Mouse (Mus musculus) liver, embryonic 15.5 days (tissue): ENCODE measurements at regions not wholly inside any gene's neighbourhood (a gene's known extent, or its start where the extent isn't known, plus 50 kb on each side); places are given as distances from the start of the nearest gene placed in this dataset.

Experiments
- ATAC-seq: fragments of 200-750 bp; cut with Nextera tagmentation; 2 replicates; pipeline ENCODE4 v1.8.0; 2017; ENCODE audit warnings: moderate number of reproducible peaks, mild to moderate bottlenecking, moderate library complexity; ENCODE audit not compliant: insufficient read depth
- H3K27ac ChIP-seq: fragments of 300-500 bp; sonication (generic); replicated peaks from 2 replicates; pipeline ENCODE4 v1.5.1; 2015; ENCODE audit warnings: mild to moderate bottlenecking, inconsistent platforms
- H3K27me3 ChIP-seq: fragments of 300-500 bp; sonication (generic); 2 replicates; pipeline ENCODE4 v1.6.1; 2015; ENCODE audit warnings: mild to moderate bottlenecking, inconsistent platforms
- H3K36me3 ChIP-seq: fragments of 300-500 bp; sonication (generic); replicated peaks from 2 replicates; pipeline ENCODE4 v1.6.1; 2015; ENCODE audit warnings: moderate library complexity, mild to moderate bottlenecking, inconsistent platforms
- H3K4me1 ChIP-seq: fragments of 300-500 bp; sonication (generic); replicated peaks from 2 replicates; pipeline ENCODE4 v1.6.1; 2015; ENCODE audit warnings: inconsistent platforms
- H3K4me2 ChIP-seq: fragments of 300-500 bp; sonication (generic); 2 replicates; pipeline ENCODE4 v1.6.1; 2015; ENCODE audit warnings: moderate library complexity, mild to moderate bottlenecking, inconsistent platforms
- H3K4me3 ChIP-seq: fragments of 300-500 bp; sonication (generic); replicated peaks from 2 replicates; pipeline ENCODE4 v1.5.1; 2015; ENCODE audit warnings: mild to moderate bottlenecking, inconsistent platforms
- H3K9ac ChIP-seq: fragments of 300-500 bp; sonication (generic); 2 replicates; pipeline ENCODE4 v1.6.1; 2015; ENCODE audit warnings: moderate library complexity, mild to moderate bottlenecking, inconsistent platforms
- H3K9me3 ChIP-seq: fragments of 300-500 bp; sonication (generic); replicated peaks from 2 replicates; pipeline ENCODE4 v1.6.1; 2016; ENCODE audit warnings: inconsistent platforms
- WGBS: fragments of 180-500 bp; shearing (Covaris S2); methylation state at CpG from one replicate; pipeline ENCODE4 v1.1.7; 2015; ENCODE audit warnings: mixed read lengths; ENCODE audit not compliant: insufficient replicate concordance; 5-methylcytosine and 5-hydroxymethylcytosine counted together

DNA sequence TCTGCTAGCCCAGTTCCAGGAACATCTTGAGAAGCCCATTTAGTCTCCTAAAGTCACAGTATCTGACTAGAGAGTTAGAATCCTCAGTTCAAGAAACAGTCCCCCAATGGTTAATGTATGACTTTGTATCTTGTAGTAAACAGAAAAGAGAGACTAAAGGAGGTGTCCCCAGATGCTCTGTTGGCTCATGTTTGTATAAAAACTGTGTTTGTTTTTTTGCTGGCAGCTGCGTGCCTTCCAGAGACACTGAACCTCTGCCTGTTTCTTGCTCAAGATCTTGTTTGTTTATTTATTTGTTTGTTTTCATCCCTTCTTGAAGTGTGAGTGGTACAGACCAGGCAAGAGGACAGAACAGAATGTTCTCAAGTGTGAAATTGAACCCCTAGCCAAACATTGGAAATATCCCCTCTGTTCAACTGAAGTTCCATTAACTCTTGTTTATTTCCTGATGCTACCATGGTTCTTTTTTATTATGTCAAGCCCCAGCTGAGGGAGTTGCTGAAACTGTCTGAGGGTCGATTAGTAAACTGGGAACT is 451.3 kb upstream of the Ube2e3 start:
- Histone ChIP-seq H3K4me1 (no peaks in the 10 kb centered on the region), H3K4me2 (no peak overlapping the region), H3K4me3 (no peak overlapping the region), H3K36me3 (no peaks in the 10 kb centered on the region), H3K27ac (no peak overlapping the region), H3K9me3 (no peaks in the 10 kb centered on the region), H3K27me3 (no peaks in the 10 kb centered on the region), H3K9ac (no peak overlapping the region)
- 36% methylated on average over 2 of the region's 2 CpGs for WGBS
- no peak for ATAC-seq

DNA sequence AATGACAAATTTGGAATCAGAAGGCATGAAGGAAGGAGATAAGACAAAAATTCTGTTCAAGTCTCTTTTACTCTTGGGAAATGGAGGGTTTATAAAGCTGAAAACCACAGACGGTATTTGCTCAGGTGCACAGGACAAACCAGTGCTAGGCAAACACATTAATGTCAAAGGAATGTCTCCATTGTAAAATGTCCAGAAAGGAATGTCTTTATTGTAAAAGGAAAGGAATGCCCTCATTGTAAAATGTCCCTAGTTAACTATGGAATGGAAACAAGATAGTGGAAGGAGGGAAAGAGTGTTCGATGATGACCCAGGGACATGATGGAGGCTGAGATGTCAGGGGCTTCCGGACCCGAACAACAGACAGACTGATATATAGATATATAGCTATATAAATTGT is 454.9 kb upstream of the Ube2e3 start:
- H3K36me3 ChIP-seq, result no peaks in the 10 kb centered on the region
- WGBS, result 73% methylated on average over 4 of the region's 4 CpGs
- no peak overlapping the region for H3K4me3 ChIP-seq
- no peak overlapping the region for H3K9ac ChIP-seq
- H3K4me1 ChIP-seq, result no peaks in the 10 kb centered on the region
- H3K27ac ChIP-seq, result no peak overlapping the region
- ATAC-seq, result no peak
- no peak overlapping the region for H3K4me2 ChIP-seq
- no peaks in the 10 kb centered on the region for H3K9me3 ChIP-seq
- no peaks in the 10 kb centered on the region for H3K27me3 ChIP-seq

DNA sequence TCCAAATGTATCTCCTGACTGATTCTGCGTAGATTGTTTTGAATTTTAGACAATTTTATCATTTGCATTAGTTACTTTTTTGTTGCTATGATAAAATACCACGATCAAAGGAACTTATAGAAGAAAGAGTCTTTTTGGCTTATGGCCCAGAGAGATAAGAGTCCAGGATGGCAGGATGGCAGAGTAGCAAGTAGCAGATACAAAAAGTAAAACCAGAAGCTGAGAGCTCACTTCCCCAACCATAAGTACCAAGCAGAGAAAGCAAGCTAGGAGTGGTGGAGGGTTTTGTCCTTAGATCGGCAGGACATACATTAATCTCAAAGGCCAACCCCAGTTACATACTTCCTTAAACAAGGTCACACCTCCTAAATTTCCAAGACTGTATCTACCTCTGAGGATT is 457.7 kb upstream of the Cwc22 start:
- Histone ChIP-seq H3K27me3 (no peaks in the 10 kb centered on the region), H3K36me3 (no peaks in the 10 kb centered on the region), H3K9me3 (no peaks in the 10 kb centered on the region), H3K27ac (no peak overlapping the region), H3K4me3 (no peak overlapping the region), H3K4me1 (no peaks in the 10 kb centered on the region), H3K9ac (no peak overlapping the region), H3K4me2 (no peak overlapping the region)
- ATAC-seq, result no peak
- WGBS, result 28% methylated on average over 3 of the region's 3 CpGs

DNA sequence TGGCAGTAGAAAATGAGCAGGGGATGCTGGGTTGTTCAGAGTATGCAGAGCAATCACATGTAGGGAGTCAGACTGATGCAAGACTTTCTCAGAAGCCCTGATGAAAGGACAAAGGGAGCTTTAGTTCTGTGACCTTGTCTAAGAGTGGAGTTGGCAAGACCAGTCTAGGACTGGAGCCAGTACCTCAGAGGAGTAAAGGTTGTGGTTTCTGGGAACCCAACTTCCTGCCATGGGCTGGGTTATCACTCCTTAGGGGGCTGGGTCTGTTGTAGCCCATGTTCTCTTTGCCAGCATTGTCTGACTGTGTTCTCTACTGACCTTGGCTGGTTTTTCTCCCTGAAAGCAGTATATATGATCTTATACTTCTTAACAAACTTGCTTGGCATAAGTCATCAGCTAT is 453.1 kb upstream of the Cwc22 start:
- Histone ChIP-seq H3K9me3 (no peaks in the 10 kb centered on the region), H3K36me3 (no peaks in the 10 kb centered on the region), H3K27me3 (no peaks in the 10 kb centered on the region), H3K4me2 (no peak overlapping the region), H3K27ac (no peak overlapping the region), H3K9ac (no peak overlapping the region), H3K4me1 (no peaks in the 10 kb centered on the region), H3K4me3 (no peak overlapping the region)
- no peak for ATAC-seq

DNA sequence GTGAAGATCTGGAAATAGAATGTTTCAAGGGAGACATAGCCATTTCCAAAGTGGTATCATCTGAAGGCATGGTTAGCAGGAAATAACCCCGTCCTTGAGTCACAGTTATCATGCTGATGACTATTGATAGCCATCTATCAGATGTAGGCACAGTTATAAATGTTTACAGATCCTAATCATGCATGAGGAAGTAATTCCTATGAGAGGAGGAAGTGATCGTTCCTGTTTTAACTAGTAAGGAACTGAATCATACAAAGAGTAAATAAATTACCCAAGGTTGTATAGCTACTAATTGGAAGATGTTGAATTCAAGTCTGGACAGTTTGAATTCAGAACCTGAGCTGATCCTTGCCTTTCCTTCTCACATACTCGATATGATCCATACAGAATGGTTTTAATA is 450.7 kb upstream of the Cwc22 start:
- no peaks in the 10 kb centered on the region for H3K4me1 ChIP-seq
- no peaks in the 10 kb centered on the region for H3K9me3 ChIP-seq
- no peak overlapping the region for H3K4me3 ChIP-seq
- no peak overlapping the region for H3K9ac ChIP-seq
- H3K36me3 ChIP-seq, result no peaks in the 10 kb centered on the region
- no peak overlapping the region for H3K4me2 ChIP-seq
- ATAC-seq, result no peak
- no peaks in the 10 kb centered on the region for H3K27me3 ChIP-seq
- WGBS, result 27% methylated on average over 3 of the region's 3 CpGs
- H3K27ac ChIP-seq, result no peak overlapping the region

DNA sequence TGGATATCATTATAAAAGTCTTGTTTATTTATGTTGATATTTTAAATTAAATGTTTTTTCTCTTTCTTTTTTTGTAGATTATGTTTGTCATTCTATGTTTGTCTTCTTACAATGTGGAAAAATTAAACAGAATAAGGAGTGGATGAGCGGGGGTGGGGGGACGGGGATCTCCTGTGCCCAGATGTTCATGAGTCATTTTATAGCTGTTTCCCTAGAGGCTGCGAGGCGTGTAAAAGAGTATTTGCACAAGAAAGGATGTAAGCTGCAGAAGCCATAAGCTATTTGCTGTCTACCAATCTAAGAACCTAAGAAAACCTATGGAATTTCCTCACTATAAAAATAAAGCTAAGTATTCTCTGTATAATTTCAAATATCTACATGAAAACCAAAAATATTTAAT is 446.9 kb upstream of the Cwc22 start:
- no peak overlapping the region for H3K9ac ChIP-seq
- 69% methylated on average over 4 of the region's 4 CpGs for WGBS
- H3K4me1 ChIP-seq, result no peaks in the 10 kb centered on the region
- H3K9me3 ChIP-seq, result no peaks in the 10 kb centered on the region
- H3K27me3 ChIP-seq, result no peaks in the 10 kb centered on the region
- no peak overlapping the region for H3K27ac ChIP-seq
- H3K4me3 ChIP-seq, result no peak overlapping the region
- H3K4me2 ChIP-seq, result no peak overlapping the region
- ATAC-seq, result no peak
- no peaks in the 10 kb centered on the region for H3K36me3 ChIP-seq

DNA sequence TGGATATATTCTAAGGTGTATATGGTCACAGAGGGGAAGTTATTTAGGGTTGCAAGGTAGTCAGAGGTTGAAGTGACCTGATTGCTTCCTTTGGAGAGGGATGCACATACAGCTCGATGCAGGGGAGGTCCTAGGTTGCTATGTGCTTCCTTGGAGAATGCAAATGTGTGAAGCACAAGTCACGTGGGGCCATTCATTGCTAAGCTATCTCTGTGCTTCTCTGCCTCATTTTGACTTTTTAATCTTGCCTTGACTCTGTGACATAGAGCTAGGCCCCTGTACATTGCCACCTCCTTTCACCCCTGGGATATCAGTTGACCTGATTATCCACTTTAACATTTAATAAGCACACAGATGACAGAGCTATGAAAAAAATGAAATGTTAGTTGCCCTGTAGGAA is 446.2 kb upstream of the Cwc22 start:
- H3K4me3 ChIP-seq, result no peak overlapping the region
- no peaks in the 10 kb centered on the region for H3K27me3 ChIP-seq
- H3K36me3 ChIP-seq, result no peaks in the 10 kb centered on the region
- no peaks in the 10 kb centered on the region for H3K9me3 ChIP-seq
- no peak overlapping the region for H3K4me2 ChIP-seq
- H3K4me1 ChIP-seq, result no peaks in the 10 kb centered on the region
- WGBS, result 47% methylated on average over 2 of the region's 2 CpGs
- H3K27ac ChIP-seq, result no peak overlapping the region
- no peak for ATAC-seq
- H3K9ac ChIP-seq, result no peak overlapping the region

DNA sequence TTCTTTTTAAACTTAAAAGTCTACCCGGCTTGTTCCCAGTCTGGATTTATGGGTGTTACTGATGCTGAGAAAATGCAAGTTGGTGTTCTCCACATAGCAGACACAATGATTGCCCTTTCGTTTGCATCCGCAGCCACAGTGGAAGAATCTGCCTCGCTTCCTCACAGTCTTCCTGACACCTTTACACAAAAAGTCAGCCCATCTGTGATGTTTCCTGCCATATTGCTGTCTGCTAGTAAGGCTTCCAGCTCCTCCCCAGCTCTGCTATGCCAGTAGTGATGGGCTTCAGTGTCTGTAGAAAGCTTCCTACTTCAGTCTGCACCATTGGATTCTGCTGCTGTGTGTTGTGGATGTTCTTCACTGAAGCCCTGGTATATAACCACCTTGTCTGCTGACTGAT is 441.8 kb upstream of the Cwc22 start:
- no peak overlapping the region for H3K4me2 ChIP-seq
- H3K36me3 ChIP-seq, result no peaks in the 10 kb centered on the region
- WGBS, result 43% methylated on average over 4 of the region's 4 CpGs
- H3K27ac ChIP-seq, result no peak overlapping the region
- H3K4me3 ChIP-seq, result no peak overlapping the region
- no peaks in the 10 kb centered on the region for H3K9me3 ChIP-seq
- no peaks in the 10 kb centered on the region for H3K27me3 ChIP-seq
- H3K9ac ChIP-seq, result no peak overlapping the region
- no peak for ATAC-seq
- H3K4me1 ChIP-seq, result no peaks in the 10 kb centered on the region

DNA sequence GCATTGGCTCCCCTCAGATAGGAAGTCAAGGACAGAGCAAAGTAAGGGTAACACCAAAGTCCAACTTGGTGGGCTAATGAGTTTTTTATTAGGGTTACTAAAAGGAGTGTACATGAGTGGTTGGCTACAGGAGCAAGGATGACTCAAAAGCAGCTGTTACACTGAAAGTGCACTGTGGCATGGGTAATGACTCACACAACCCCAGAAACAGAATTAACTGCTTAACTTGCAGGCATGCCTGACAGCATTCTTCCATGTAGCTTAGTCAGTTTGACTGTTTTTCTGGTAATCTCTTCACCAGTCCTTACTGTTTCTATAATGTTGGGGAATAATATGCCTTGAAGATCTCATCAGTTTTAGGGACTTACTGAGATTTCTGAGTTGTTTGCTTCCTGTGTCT is 435.1 kb upstream of the Cwc22 start:
- H3K27ac ChIP-seq, result no peak overlapping the region
- no peak overlapping the region for H3K4me3 ChIP-seq
- no peak for ATAC-seq
- no peaks in the 10 kb centered on the region for H3K36me3 ChIP-seq
- H3K4me2 ChIP-seq, result no peak overlapping the region
- no peaks in the 10 kb centered on the region for H3K27me3 ChIP-seq
- no peak overlapping the region for H3K9ac ChIP-seq
- no peaks in the 10 kb centered on the region for H3K4me1 ChIP-seq
- H3K9me3 ChIP-seq, result no peaks in the 10 kb centered on the region

DNA sequence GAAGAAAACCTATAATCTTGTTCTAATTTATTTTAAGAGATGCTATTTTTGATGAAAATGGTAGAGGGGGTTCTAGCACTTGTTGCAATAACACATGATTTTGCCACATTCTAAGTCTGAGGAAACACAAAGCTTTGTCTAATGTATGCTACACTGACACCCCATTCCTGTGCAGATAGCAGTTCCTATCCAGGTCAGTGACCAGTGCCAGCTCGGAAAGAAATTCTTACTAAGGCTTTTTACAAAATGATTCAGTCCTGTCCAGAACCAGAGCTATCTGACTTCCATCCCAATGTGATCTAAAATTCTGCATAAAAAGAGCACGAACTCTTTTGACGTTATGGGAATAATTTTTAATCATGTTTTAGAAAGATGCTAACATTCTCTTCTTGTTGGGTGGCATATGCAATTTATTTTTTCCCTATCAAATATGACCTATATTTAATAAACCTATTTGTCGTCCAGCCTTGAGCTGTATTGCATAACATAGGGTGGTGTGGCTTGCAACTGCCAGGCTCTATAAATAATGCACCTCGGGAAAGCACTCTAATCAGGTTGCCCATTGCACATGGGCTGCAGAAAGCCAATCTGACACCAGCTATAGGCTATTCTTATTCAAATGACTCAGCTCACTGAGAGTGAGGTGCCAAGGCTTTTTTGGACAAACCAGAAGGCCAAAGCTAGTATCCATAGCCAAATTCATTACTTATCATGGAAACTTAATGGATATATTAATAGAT is 385.7 kb upstream of the Cwc22 start:
- H3K9me3 ChIP-seq, result no peaks in the 10 kb centered on the region
- H3K9ac ChIP-seq, result no peak overlapping the region
- H3K4me3 ChIP-seq, result no peak overlapping the region
- ATAC-seq, result no peak
- no peaks in the 10 kb centered on the region for H3K36me3 ChIP-seq
- 57% methylated on average over 5 of the region's 5 CpGs for WGBS
- no peaks in the 10 kb centered on the region for H3K4me1 ChIP-seq
- no peaks in the 10 kb centered on the region for H3K27me3 ChIP-seq
- no peak overlapping the region for H3K27ac ChIP-seq
- H3K4me2 ChIP-seq, result no peak overlapping the region

DNA sequence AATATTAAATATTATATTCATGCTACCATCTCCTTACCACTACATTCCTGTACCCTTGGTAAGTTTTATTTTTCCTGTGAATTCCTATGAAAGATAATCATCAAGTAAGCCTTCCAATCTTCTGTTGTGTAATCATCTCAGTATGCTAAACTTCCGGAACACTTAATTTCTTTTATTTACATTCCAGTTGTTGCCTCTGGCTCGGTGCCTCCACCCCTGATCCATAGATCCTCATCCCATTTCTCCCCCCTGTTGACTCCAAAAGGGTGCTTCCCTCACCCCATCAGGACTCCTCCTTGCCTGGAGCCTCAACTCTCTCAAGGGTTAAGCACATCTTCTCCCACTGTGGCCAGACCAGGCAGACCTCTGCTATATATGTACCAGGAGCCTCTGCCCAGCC is 379.9 kb upstream of the Cwc22 start:
- Histone ChIP-seq H3K27me3 (no peaks in the 10 kb centered on the region), H3K4me2 (no peak overlapping the region), H3K9me3 (no peaks in the 10 kb centered on the region), H3K4me3 (no peak overlapping the region), H3K27ac (no peak overlapping the region), H3K9ac (no peak overlapping the region), H3K36me3 (no peaks in the 10 kb centered on the region), H3K4me1 (no peaks in the 10 kb centered on the region)
- no peak for ATAC-seq
- WGBS, result 52% methylated on average over 2 of the region's 2 CpGs

DNA sequence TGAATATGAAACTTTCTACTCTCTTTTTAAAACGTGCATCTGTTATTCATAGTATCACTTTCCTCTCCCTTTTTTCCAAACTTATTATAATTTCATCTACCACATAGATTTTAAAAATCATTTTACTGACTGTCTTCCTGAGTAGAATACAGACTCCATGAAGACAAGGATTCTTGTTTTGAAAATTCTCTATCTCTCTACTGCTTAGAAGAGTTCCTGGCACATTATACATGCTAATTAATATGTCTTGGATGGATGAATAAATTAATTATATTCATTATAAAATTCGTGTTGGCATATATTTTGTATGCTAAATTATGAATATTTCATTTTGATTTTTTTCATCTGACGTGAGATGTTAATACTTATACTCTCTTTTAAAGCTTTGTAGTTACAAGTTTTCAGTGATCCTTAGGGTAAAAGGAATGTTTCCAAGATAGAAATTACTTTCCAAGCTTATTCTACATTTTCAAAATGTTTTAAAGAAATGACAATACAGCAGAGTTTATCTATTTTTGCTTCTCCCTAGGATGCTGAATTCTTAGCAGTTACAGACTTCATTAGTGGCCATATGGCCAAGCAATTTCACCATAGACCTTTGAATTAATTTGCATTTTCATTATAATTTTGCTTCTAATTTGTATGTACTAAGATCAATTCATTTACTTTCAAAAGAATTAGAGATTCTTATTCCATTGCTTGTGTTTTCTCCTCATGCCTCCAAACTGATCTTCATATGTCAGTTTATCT is 376.2 kb upstream of the Cwc22 start:
- Histone ChIP-seq H3K9ac (no peak overlapping the region), H3K27me3 (no peaks in the 10 kb centered on the region), H3K9me3 (no peaks in the 10 kb centered on the region), H3K27ac (no peak overlapping the region), H3K4me2 (no peak overlapping the region), H3K4me3 (no peak overlapping the region), H3K36me3 (no peaks in the 10 kb centered on the region), H3K4me1 (no peaks in the 10 kb centered on the region)
- WGBS, result 37% methylated on average over 3 of the region's 3 CpGs
- ATAC-seq, result no peak
